Mouse (Mus musculus) cerebellum, postnatal 4 days (tissue): ENCODE data around the gene Ano5.
A peak's percentile ranks its signal among the peaks of the same experiment; 100 is the strongest.

Experiments
- DNase-seq, 2 experiments: peaks; one replicate each; pipeline ENCODE4 v3.0.0; 2022; ENCODE audit warnings: low spot score in 2 of 2, mixed read lengths in 1 of 2

Ano5 gene

GRCm38 (mm10) chr7:51510671-51511651 is at the start of gene Ano5:
Gene Ano5 (plus strand): TSS chr7:51511029.
- peak in 1 of 2 experiments; percentile 63 for DNase-seq

GRCm38 (mm10) chr7:51499396-51499795 is 11.4 kb upstream of the Ano5 start:
- DNase-seq: no peak

GRCm38 (mm10) chr7:51503940-51504339 is 6.9 kb upstream of the Ano5 start:
- no peak for DNase-seq

- DNase-seq: no peak
These were observed 682 bp upstream of the Ano5 start for GRCm38 (mm10) chr7:51510147-51510546.

DNA sequence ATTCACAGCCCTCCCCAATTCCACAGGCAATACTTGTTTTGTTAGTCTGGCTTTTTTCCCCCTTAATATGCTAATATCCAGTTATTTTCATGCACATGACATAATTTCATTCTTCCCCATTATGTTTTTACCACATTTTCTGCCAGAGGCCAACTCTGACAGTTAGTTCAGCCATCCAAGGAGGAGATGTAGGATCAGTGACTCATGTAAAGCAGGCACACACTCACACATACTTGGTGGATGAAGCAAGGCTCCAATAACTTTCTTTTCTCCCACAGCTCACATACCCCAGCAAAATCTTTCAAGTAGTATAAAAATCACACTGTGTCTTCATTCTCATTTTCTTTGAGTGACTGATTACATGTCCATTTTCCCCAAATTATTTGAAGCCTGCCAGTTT is 28.5 kb downstream of the Ano5 start:
- no peak for DNase-seq

- peak in 1 of 2 experiments; percentile 8 for DNase-seq
These were observed 29.9 kb downstream of the Ano5 start for GRCm38 (mm10) chr7:51540736-51541135.

DNA sequence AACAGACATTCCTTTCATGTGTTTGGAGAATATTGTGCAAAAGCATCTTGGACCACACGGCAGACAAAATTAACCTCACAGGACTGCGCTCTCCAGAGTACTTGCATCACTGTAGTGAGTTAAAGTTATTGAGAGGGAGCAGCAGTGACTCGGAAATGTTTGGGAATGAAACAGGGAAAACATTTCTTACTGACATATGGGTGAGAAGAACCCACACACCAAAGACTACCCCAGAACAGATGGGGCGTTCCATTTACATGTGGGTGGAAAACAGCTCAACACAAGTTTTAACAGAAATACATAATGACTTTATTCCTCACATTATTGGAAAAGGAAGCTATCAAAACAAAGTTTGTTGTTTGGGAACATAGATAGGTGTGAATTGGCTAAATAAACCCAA is 89.2 kb downstream of the Ano5 start:
- no peak for DNase-seq

- DNase-seq: no peak
These were observed 92.9 kb downstream of the Ano5 start for GRCm38 (mm10) chr7:51603741-51604140.

GRCm38 (mm10) chr7:51614404-51614803 is 103.6 kb downstream of the Ano5 start:
- DNase-seq: no peak

- DNase-seq: no peak
These were observed 107.1 kb downstream of the Ano5 start for GRCm38 (mm10) chr7:51617941-51618340.

DNA sequence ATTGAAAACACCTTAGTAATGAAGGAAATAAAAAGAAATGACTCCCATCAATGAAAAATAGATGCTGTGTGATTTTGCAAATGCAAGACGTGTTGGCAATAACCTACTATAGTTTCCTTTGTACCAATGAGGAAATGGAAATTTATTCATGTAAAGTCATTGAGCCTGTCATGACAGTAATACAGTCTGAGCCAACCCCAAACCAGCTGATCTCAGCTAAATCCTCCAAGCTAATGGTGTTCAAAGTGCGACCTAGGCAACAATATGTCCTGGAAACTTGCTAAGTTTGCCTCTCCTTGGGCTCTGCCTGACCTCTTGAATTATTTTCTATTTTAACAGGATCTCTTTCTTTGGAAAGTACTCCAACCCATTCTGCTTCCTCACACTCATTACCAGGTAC is 107.6 kb downstream of the Ano5 start:
- DNase-seq: no peak

DNA sequence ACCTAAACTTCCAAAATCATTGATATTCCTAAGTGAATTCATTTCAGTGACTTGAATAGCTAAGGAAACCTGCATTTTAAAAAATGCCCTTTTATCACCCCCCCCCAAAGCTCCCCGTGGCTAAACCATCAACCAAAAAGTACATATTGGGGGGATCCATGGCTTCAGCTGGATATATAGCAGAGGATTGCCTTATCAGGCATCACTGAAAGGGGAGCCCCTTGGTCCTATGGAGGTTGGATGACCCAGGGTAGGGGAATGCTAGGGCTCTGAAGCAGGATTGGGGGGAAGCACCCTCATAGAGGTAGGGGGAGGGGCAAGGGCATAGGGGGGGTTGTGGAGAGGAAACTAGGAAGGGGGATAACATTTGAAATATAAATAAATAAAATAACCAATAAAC is 109.1 kb downstream of the Ano5 start:
- no peak for DNase-seq

DNA sequence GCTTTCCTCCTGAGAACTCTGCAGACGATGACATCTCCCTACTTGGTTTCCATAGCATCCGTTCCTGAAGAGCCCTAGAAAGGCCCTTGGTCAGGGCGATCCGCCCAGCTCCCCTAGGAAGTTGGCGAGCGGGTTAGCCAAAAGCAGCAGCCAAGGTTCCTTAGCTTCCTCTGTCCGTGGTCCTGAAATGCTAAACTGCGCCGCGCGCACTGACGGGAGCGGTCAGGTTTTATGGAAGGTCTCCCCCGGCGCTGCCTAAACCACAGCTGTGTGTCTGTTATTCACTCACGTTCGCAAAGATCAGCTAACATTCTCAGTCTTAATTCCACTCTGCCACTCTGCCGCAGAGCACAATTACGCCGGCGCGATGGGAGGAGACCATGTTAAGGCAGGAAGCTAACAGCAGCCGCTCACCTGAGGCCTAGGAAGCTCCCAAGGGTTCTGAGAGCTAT is 110.9 kb downstream of the Ano5 start, which contains the start of gene Slc17a6:
TSS of gene Slc17a6 (plus strand) at position 313 of the 452 bp plus-strand sequence.
- DNase-seq: peak; percentile 37 to 74

- peak in 1 of 2 experiments; percentile 32 for DNase-seq
These were observed 111.4 kb downstream of the Ano5 start for GRCm38 (mm10) chr7:51622196-51622595.

DNA sequence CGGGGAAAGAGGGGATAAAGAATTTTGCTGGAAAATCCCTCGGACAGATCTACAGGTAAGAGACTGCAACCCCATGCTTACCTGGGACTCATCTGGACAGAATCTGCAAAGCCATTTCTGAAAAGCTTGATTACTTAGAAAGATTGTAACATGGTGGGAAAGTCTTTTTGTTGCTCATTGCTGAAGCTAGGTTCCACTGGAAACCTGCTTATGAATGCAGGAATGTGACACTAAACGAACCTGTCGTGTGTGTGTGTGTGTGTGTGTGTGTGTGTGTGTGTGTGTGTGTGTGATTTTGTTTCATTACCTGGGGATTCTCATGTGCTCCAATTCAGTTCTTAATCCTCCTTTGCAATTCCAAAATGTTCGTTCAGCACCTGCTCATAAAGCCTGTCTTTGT is 111.8 kb downstream of the Ano5 start:
- DNase-seq: no peak

DNA sequence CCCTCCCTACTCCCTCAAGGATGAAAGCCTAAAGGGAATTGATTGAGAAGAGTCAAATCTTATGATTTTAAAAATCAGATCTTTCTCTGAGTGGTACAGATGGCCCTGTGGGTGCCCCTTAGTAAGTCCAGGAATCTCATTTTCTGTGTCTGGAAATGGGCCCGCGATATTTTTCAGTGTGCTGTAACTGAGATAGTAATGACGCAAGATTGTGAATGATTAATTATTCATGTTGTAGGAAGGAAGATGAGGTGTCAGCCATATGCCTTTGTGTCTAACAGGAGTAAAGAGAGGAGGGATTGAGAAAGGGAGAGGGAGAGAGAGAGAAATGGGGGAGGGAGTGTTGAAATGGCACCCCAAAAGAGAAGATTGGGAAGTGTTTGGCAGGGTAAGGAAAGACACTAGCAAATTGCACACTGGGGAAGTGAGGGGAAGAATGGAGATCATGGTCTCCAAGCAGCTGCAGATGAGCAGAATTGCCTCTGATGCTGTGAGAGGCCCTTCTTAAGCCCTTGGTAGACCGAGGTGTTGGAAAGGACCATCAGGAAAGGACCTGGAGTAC is 113.6 kb downstream of the Ano5 start:
- no peak for DNase-seq

DNA sequence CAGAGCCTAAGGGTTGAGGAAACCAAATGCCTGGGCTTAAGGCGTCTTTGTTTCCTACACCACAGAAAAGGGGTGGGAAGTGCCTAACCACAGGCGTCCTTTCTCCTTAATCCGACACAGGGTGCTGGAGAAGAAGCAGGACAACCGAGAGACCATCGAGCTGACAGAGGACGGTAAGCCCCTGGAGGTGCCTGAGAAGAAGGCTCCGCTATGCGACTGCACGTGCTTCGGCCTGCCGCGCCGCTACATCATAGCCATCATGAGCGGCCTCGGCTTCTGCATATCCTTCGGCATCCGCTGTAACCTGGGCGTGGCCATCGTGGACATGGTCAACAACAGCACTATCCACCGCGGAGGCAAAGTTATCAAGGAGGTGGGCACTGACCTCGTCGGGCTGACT is 114.3 kb downstream of the Ano5 start:
- peak in 1 of 2 experiments; percentile 30 for DNase-seq

- DNase-seq: no peak
These were observed 114.9 kb downstream of the Ano5 start for GRCm38 (mm10) chr7:51625591-51626255.

- no peak for DNase-seq
These were observed 115.7 kb downstream of the Ano5 start for GRCm38 (mm10) chr7:51626451-51627000.

GRCm38 (mm10) chr7:51627001-51627631 is 116.3 kb downstream of the Ano5 start:
- peak in 1 of 2 experiments; percentile 44 for DNase-seq

GRCm38 (mm10) chr7:51627666-51628065 is 116.8 kb downstream of the Ano5 start:
- no peak for DNase-seq
